Mouse (Mus musculus) Muller cell, postnatal 12 days (primary cell): ENCODE measurements around the gene Fbxo42.

ENCODE experiments used
- DNase-seq: peaks from one replicate; pipeline ENCODE4 v3.0.0-alpha.2; 2015; ENCODE audit errors: inconsistent ontology term

Fbxo42 gene

GRCm38 (mm10) chr4:141249383-141249782 lies 101.7 kb downstream of the Fbxo42 start:
- no peak for DNase-seq

GRCm38 (mm10) chr4:141251071-141251470 lies 103.4 kb downstream of the Fbxo42 start:
- peak; percentile 94 for DNase-seq

GRCm38 (mm10) chr4:141252641-141253040 lies 104.9 kb downstream of the Fbxo42 start:
- DNase-seq, result no peak
